Mouse (Mus musculus): ENCODE results near the gene Atic.

DNA sequence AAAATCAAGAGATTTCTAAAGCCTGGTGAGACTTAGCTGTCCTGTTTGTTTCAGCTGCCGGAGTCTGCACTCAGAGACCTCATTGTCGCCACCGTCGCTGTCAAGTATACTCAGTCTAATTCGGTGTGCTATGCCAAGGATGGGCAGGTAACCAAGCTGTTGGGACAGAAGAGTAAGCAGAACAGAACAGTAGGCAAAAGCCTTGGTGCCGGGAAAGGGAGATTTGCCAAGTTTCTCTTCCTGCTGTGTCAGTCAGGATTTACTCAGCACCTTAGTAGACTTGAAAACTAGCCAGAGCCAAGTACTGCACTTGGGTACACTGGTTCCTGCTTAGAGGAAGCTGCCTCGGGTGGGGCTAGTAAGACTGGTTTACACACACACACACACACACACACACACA, 19.0 kb downstream of the Atic start:
- TF ChIP-seq GATA1 (IDR thresholded peaks at IDR 0.05; ENCODE audit: borderline replicate concordance, low read length) (no peak), FLI1 (IDR thresholded peaks at IDR 0.05; ENCODE audit: low read length) (no peak)
